Mouse (Mus musculus) lung, postnatal 0 days (tissue): ENCODE results near the gene Gpd2.

Experiments used
- CTCF ChIP-seq: IDR thresholded peaks from 2 replicates; pipeline ENCODE4 v1.5.1; 2016; ENCODE audit warnings: antibody characterized with exemption, mild to moderate bottlenecking
- EP300 ChIP-seq: IDR thresholded peaks from 2 replicates; pipeline ENCODE4 v1.6.1; 2016; ENCODE audit warnings: antibody characterized with exemption, mild to moderate bottlenecking, control low read depth

DNA sequence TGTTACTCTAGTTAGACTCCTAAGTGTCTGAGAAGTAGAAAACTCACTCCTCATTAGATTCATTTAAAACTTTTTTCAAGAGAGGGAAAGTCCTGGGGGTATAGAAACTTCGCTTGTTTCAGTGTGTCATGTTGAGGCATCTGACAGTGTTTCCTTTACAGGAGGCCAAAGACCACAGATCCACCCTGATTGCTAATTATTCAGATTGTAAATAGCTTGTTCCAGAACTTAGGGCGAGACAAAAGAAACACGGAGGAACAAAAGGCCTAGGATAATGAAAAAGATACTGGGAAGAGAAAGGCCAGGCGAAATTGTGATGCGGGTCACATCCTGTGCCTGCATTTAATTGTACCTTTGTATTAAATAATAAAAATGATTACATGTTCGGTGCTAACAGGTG is 96.0 kb downstream of the Gpd2 start:
- TF ChIP-seq CTCF (no peak), EP300 (no peak)
